Mouse (Mus musculus): ENCODE data around the gene Vipas39. TPM values are rescaled to one million over a fixed set of nuclear protein-coding genes. Genes with fewer than 3 reads are reported as not detected.

The Vipas39 gene
- 30.1 TPM for polyA plus RNA-seq (2014; fragmentation: Illumina TruSeq; extraction: RNeasy Lipid Tissue Mini Kit (QIAGEN cat#74804); ENCODE audit: low read depth, low replicate concordance)

DNA sequence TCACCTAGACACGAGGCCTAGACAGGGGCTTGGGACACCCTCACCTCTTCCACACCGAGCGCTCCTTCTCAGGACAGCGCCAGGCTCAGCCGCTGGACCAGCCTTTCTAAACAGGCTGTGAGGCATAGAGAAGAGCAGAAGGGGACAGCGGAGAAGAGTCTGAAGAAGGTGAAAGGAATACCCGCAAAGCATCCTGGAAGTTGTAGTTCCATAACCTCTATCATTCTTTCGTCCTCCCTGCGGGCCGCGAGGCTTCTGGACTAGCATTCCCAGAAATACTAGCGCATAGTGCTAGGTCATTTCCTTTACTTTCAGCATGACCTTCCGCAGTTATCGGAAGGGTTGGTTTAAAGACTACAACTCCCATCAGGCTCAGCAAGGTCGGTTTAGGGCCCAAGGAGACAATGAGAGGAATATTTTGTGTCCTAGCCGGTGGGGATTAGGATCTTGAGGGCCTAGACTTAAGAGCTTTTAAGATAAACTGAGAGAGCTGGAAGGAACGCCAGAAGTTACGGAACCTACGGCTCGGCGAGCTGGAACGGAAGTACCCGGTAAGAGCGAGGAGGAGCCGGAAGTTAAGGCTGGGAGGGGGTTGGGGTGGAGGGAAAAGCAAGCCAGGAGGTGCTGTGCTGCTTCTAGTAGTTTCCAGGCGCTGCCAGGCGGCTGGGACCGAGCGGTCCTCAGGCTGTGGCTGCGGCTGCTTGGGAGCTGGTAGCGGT is at the start of gene Vipas39, which contains the start of gene Ahsa1:
Vipas39 (minus strand) TSS at position 149 of the 719 bp plus-strand sequence.
Ahsa1 (plus strand) TSS at position 372 of the 719 bp plus-strand sequence.

DNA sequence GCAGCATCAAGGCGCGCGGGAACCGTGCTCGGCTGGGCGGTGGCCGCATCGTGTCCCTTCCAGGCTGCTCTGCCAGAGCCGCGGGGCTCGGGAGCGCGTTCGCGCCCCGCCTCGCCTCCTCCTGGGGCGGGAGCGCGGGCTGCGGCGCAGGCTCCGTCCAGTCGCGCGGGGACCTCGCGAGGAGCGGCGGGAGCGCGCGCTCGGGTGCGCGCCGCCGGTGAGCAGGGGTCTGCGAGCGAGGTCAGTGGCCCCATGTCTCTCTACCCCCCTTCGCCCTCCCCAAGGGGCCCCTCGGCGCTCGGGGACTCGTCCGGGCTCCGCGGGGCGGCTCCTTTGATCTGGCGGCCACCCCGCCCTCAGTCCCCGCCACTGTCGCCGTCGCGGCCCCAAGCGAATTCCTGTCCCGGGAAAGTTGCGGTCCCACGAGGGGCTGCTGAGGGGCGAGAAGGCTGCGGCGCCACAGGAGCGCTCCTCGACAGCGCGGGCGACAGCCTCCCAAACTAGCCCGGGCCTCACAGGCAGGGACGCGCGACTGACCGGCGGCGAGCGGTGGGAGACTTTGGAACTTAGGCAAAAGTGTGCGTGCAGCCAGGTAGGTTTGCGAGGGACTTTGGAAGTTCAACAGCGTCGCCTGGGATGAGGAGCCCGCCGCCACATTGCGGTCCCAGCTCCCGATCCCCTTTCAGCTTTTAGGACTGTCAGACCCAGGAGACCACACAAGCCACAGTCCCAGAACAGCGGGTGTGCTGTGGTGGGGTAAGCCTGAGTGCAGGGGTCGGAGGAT is 33.8 kb upstream of the Vipas39 start, which contains the start of gene Ism2:
Ism2 (minus strand) TSS at position 49 of the 784 bp plus-strand sequence.

DNA sequence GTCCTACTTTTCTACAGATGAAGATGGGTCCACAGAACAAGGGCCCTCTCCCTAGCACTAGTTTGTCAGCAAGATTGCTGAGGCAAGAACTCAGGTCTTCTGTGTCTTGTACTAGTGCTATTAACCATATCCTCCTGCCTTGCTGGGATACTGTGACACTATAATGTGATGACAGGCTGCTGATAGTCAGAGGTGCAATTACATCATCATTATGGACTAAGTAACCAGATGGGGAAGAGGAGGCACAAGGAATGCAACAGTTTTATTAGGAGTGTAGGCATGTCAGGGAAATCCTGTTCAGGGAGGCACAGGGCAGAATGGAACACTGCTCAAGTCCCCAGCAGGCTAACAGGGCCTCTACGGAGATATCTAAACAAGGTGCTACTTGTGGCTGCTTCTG is 27.4 kb downstream of the Vipas39 start, which contains the start of gene Noxred1:
Noxred1 (minus strand) TSS at position 101 of the 400 bp plus-strand sequence.

DNA sequence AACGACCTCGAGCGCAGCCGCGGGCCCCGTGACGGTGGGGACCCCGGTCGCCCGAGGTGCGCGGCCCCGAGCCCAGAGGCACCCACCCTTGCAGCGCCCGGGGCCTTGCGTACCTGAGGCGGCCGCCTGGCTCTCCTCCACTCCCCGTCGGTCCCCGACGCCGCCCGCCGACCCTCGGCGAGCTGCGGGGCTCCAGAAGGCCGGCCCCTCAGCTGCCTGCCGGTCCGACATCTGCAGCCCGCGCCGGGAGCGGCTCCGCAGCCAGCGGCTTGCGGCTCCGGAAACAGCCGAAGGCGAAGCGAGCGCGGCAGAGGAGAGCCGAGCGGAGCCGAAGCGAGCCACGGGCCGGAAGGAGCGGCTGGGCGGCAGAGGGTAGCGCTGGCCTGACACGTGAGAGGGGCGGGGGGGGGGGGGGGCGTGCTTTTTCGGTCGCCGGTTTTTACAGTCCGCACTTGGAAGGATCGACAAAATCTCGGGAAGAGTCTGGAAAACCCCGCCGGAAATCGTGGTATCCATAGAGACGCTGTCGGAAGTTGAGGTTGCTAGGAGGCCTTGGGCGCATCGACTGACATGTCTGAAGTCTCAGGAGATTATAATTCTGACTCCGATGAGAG is 66.0 kb downstream of the Vipas39 start, which contains the start of gene Tmed8:
Tmed8 (minus strand) TSS at position 482 of the 614 bp plus-strand sequence.

DNA sequence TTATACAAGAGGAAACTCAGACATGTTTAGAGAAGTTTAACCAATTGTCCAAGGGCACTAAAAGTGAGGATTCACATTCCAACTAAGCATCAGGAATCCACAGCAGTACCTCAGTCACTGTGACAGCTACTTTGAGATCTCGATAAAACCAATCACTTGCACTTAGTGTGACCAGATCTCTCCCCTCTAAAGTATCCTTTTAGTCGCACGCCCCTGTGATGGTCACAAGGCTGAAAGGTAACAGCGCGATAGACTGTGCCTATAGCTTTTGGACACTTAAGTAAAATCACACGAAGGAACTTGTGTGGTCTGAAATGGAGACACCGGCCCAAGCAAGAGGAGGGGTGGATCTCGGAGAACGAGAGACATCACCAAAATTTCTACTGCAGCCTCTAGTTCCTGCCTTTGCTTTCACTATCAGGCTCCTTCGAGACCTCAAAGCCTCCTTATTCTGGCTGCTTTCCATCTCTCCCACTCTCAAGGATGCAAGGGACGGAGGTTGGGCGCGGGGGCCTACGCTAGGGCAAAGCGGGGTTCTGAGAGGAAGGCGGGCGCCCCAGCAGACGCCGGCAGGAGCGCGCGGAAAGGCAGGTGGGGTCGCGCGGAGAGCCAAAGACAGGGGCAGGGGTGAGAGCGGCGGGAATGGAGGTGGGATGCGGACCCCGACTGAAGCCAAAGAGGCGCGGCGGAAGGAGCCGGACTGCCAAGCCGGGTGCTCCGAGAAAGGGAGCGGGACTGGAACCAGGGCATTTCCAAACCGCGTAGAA is 66.7 kb downstream of the Vipas39 start, which contains the start of gene Samd15:
Samd15 (plus strand) TSS at position 518 of the 767 bp plus-strand sequence.

Other genes with a start within 250 kb of the Vipas39 start
- gene Tmem63c, start 244.9 kb downstream of the Vipas39 start, polyA plus RNA-seq (2014; fragmentation: Illumina TruSeq; extraction: RNeasy Lipid Tissue Mini Kit (QIAGEN cat#74804); ENCODE audit: low read depth, low replicate concordance) = not detected
- not detected for gene Ngb, start 163.7 kb downstream of the Vipas39 start, polyA plus RNA-seq (2014; fragmentation: Illumina TruSeq; extraction: RNeasy Lipid Tissue Mini Kit (QIAGEN cat#74804); ENCODE audit: low read depth, low replicate concordance)
- gene Gstz1, start 119.1 kb downstream of the Vipas39 start, polyA plus RNA-seq (2014; fragmentation: Illumina TruSeq; extraction: RNeasy Lipid Tissue Mini Kit (QIAGEN cat#74804); ENCODE audit: low read depth, low replicate concordance) = 292 TPM
- gene Pomt2, start 118.3 kb downstream of the Vipas39 start, polyA plus RNA-seq (2014; fragmentation: Illumina TruSeq; extraction: RNeasy Lipid Tissue Mini Kit (QIAGEN cat#74804); ENCODE audit: low read depth, low replicate concordance) = 9.8 TPM
- gene Samd15, start 66.5 kb downstream of the Vipas39 start, polyA plus RNA-seq (2014; fragmentation: Illumina TruSeq; extraction: RNeasy Lipid Tissue Mini Kit (QIAGEN cat#74804); ENCODE audit: low read depth, low replicate concordance) = 2.5 TPM
- gene Tmed8, start 65.8 kb downstream of the Vipas39 start, polyA plus RNA-seq (2014; fragmentation: Illumina TruSeq; extraction: RNeasy Lipid Tissue Mini Kit (QIAGEN cat#74804); ENCODE audit: low read depth, low replicate concordance) = 20.1 TPM
- 1.0 TPM for gene Noxred1, start 27.5 kb downstream of the Vipas39 start, polyA plus RNA-seq (2014; fragmentation: Illumina TruSeq; extraction: RNeasy Lipid Tissue Mini Kit (QIAGEN cat#74804); ENCODE audit: low read depth, low replicate concordance)
- 141 TPM for gene Ahsa1, start 223 bp upstream of the Vipas39 start, polyA plus RNA-seq (2014; fragmentation: Illumina TruSeq; extraction: RNeasy Lipid Tissue Mini Kit (QIAGEN cat#74804); ENCODE audit: low read depth, low replicate concordance)
- gene Ism2, start 33.4 kb upstream of the Vipas39 start, polyA plus RNA-seq (2014; fragmentation: Illumina TruSeq; extraction: RNeasy Lipid Tissue Mini Kit (QIAGEN cat#74804); ENCODE audit: low read depth, low replicate concordance) = not detected
- 153 TPM for gene Sptlc2, start 122.1 kb upstream of the Vipas39 start, polyA plus RNA-seq (2014; fragmentation: Illumina TruSeq; extraction: RNeasy Lipid Tissue Mini Kit (QIAGEN cat#74804); ENCODE audit: low read depth, low replicate concordance)
- 164 TPM for gene Slirp, start 177.6 kb upstream of the Vipas39 start, polyA plus RNA-seq (2014; fragmentation: Illumina TruSeq; extraction: RNeasy Lipid Tissue Mini Kit (QIAGEN cat#74804); ENCODE audit: low read depth, low replicate concordance)
- gene Alkbh1, start 177.8 kb upstream of the Vipas39 start, polyA plus RNA-seq (2014; fragmentation: Illumina TruSeq; extraction: RNeasy Lipid Tissue Mini Kit (QIAGEN cat#74804); ENCODE audit: low read depth, low replicate concordance) = 13.4 TPM
- gene Snw1, start 206.0 kb upstream of the Vipas39 start, polyA plus RNA-seq (2014; fragmentation: Illumina TruSeq; extraction: RNeasy Lipid Tissue Mini Kit (QIAGEN cat#74804); ENCODE audit: low read depth, low replicate concordance) = 84.7 TPM
- gene Gm5788, start 228.5 kb upstream of the Vipas39 start, polyA plus RNA-seq (2014; fragmentation: Illumina TruSeq; extraction: RNeasy Lipid Tissue Mini Kit (QIAGEN cat#74804); ENCODE audit: low read depth, low replicate concordance) = not detected
- not detected for gene Gm8300, start 248.1 kb upstream of the Vipas39 start, polyA plus RNA-seq (2014; fragmentation: Illumina TruSeq; extraction: RNeasy Lipid Tissue Mini Kit (QIAGEN cat#74804); ENCODE audit: low read depth, low replicate concordance)